Mouse (Mus musculus) G1E (cell line): Measurements from ENCODE around the gene Irf1.

Source experiments
- CTCF ChIP-seq: IDR thresholded peaks from 2 replicates; pipeline ENCODE4 v1.5.1; 2012; ENCODE audit warnings: low read depth, low read length, inconsistent platforms, mixed read lengths
- GATA1 ChIP-seq: IDR thresholded peaks from 2 replicates; pipeline ENCODE4 v1.6.1; 2012; ENCODE audit warnings: borderline replicate concordance, low read length, inconsistent platforms, mixed read lengths
- TAL1 ChIP-seq: conservative IDR thresholded peaks from 2 replicates; pipeline ENCODE4 v1.6.1; 2012; ENCODE audit warnings: low read depth, low read length, inconsistent platforms, mixed read lengths

- TF ChIP-seq CTCF (no peak), GATA1 (no peak), TAL1 (no peak)
Measured at GRCm38 (mm10) chr11:53800975-53801374, 31.2 kb downstream of the Irf1 start.
